Mouse (Mus musculus): ENCODE measurements around the gene Cage1.

GRCm38 (mm10) chr13:37992638-37993371 is 44.1 kb downstream of the Cage1 start:
- TF ChIP-seq CTCF (IDR thresholded peaks at IDR 0.05) (no peak), EP300 (IDR thresholded peaks at IDR 0.05) (no peak)
